Mouse (Mus musculus) midbrain, embryonic 14.5 days (tissue): ENCODE data around the gene Tmtc4. TPM values are rescaled to one million over a fixed set of nuclear protein-coding genes. Genes with fewer than 3 reads are reported as not detected.

Experiments
- ATAC-seq: fragments of 200-750 bp; cut with Nextera tagmentation; 2 replicates; pipeline ENCODE4 v1.8.0; 2017; ENCODE audit warnings: moderate number of reproducible peaks, moderate library complexity; ENCODE audit not compliant: low FRiP score, low TSS enrichment
- DNase-seq: peaks from one replicate; pipeline ENCODE4 v3.0.0-alpha.2; 2015
- H3K27ac ChIP-seq: fragments of 300-500 bp; sonication (generic); replicated peaks from 2 replicates; pipeline ENCODE4 v1.5.1; 2014; ENCODE audit warnings: mild to moderate bottlenecking, low read depth, low read length, moderate library complexity
- H3K27me3 ChIP-seq: fragments of 300-500 bp; sonication (generic); 2 replicates; pipeline ENCODE4 v1.6.1; 2014; ENCODE audit warnings: low read length, control low read depth, mixed read lengths; ENCODE audit not compliant: control insufficient read depth, insufficient read depth
- H3K36me3 ChIP-seq: fragments of 300-500 bp; sonication (generic); 2 replicates; pipeline ENCODE4 v1.6.1; 2014; ENCODE audit warnings: low read length, control low read depth; ENCODE audit not compliant: control insufficient read depth, insufficient read depth
- H3K4me1 ChIP-seq: fragments of 300-500 bp; sonication (generic); 2 replicates; pipeline ENCODE4 v1.6.1; 2014; ENCODE audit warnings: mild to moderate bottlenecking, antibody characterized with exemption, low read length, control low read depth; ENCODE audit not compliant: control insufficient read depth, insufficient read depth
- H3K4me2 ChIP-seq: fragments of 300-500 bp; sonication (generic); 2 replicates; pipeline ENCODE4 v1.6.1; 2014; ENCODE audit warnings: mild to moderate bottlenecking, low read length, moderate library complexity
- H3K4me3 ChIP-seq: fragments of 300-500 bp; sonication (generic); replicated peaks from 2 replicates; pipeline ENCODE4 v1.5.1; 2014; ENCODE audit warnings: low read depth, low read length
- H3K9ac ChIP-seq: fragments of 300-500 bp; sonication (generic); replicated peaks from 2 replicates; pipeline ENCODE4 v1.6.1; 2014; ENCODE audit warnings: mild to moderate bottlenecking, low read length, moderate library complexity
- H3K9me3 ChIP-seq: fragments of 300-500 bp; sonication (generic); 2 replicates; pipeline ENCODE4 v1.6.1; 2016; ENCODE audit warnings: low read length, control low read depth, mixed read lengths; ENCODE audit not compliant: control insufficient read depth
- WGBS: fragments of 180-500 bp; shearing (Covaris S2); extraction: QIAGEN DNeasy Blood & Tissue Kit; methylation state at CpG from one replicate; pipeline ENCODE4 v1.1.7; 2014; 5-methylcytosine and 5-hydroxymethylcytosine counted together
- polyA plus RNA-seq: library from polyadenylated mRNA; unstranded; fragments of >200 nt; fragmentation: Nextera tagmentation; extraction: Ambion mirVana; gene quantifications from 2 replicates; pipeline ENCODE4 v1.2.1, GENCODE M21; 2014

The Tmtc4 gene
- polyA plus RNA-seq, 1 experiment from 2014 or later: 61.8 TPM

- ATAC-seq (no peak), DNase-seq (no peak)
- no peak overlapping the region for H3K4me3 ChIP-seq
- H3K27ac ChIP-seq: no peak overlapping the region
- H3K4me2 ChIP-seq: no peak overlapping the region
- H3K9ac ChIP-seq: no peak overlapping the region
- H3K4me1 ChIP-seq: peaks cover 19% of the 10 kb centered on the region
- H3K9me3 ChIP-seq: no peaks in the 10 kb centered on the region
- no peaks in the 10 kb centered on the region for H3K36me3 ChIP-seq
- H3K27me3 ChIP-seq: no peaks in the 10 kb centered on the region
- WGBS: 93% methylated on average over 3 of the region's 3 CpGs
These were observed 106.0 kb downstream of the Tmtc4 start for GRCm38 (mm10) chr14:122877787-122878186.

- H3K4me2 ChIP-seq: no peak overlapping the region
- WGBS: 67% methylated on average over 7 of the region's 7 CpGs
- peaks cover 9% of the 10 kb centered on the region for H3K4me1 ChIP-seq
- no peak overlapping the region for H3K4me3 ChIP-seq
- no peaks in the 10 kb centered on the region for H3K27me3 ChIP-seq
- H3K27ac ChIP-seq: no peak overlapping the region
- no peaks in the 10 kb centered on the region for H3K36me3 ChIP-seq
- no peak overlapping the region for H3K9ac ChIP-seq
- DNase-seq (no peak), ATAC-seq (peak; percentile 25; the same call in 1 of the 2 replicates)
- H3K9me3 ChIP-seq: no peaks in the 10 kb centered on the region
These were observed 107.1 kb downstream of the Tmtc4 start for GRCm38 (mm10) chr14:122876723-122877122.

GRCm38 (mm10) chr14:122876163-122876562 is 107.7 kb downstream of the Tmtc4 start:
- Histone ChIP-seq H3K4me1 (peaks cover 7% of the 10 kb centered on the region; the same call in 1 of the 2 replicates), H3K9ac (no peak overlapping the region), H3K27ac (peak overlapping the region; percentile 32; the same call in 1 of the 2 replicates), H3K4me2 (no peak overlapping the region), H3K9me3 (no peaks in the 10 kb centered on the region), H3K4me3 (no peak overlapping the region), H3K27me3 (no peaks in the 10 kb centered on the region), H3K36me3 (no peaks in the 10 kb centered on the region)
- peak; percentile 93 for DNase-seq
- ATAC-seq: peak; percentile 91
- 1% methylated on average over 6 of the region's 6 CpGs for WGBS

GRCm38 (mm10) chr14:122875636-122876035 is 108.2 kb downstream of the Tmtc4 start:
- Histone ChIP-seq H3K4me2 (no peak overlapping the region), H3K36me3 (no peaks in the 10 kb centered on the region), H3K9me3 (no peaks in the 10 kb centered on the region), H3K4me1 (peaks cover 7% of the 10 kb centered on the region; the same call in 1 of the 2 replicates), H3K27me3 (no peaks in the 10 kb centered on the region), H3K27ac (peak overlapping the region; percentile 39), H3K4me3 (no peak overlapping the region), H3K9ac (no peak overlapping the region)
- peak; percentile 43 for DNase-seq
- peak; percentile 25 for ATAC-seq
- 45% methylated on average over 6 of the region's 6 CpGs for WGBS

GRCm38 (mm10) chr14:122875056-122875455 is 108.8 kb downstream of the Tmtc4 start:
- 57% methylated on average over 8 of the region's 8 CpGs for WGBS
- DNase-seq: no peak

GRCm38 (mm10) chr14:122872612-122873011 is 111.2 kb downstream of the Tmtc4 start:
- no peak overlapping the region for H3K4me2 ChIP-seq
- no peak overlapping the region for H3K4me3 ChIP-seq
- H3K4me1 ChIP-seq: peaks cover 7% of the 10 kb centered on the region; the same call in 1 of the 2 replicates
- DNase-seq (no peak), ATAC-seq (no peak)
- no peak overlapping the region for H3K27ac ChIP-seq
- H3K27me3 ChIP-seq: no peaks in the 10 kb centered on the region
- 78% methylated on average over 6 of the region's 6 CpGs for WGBS
- H3K36me3 ChIP-seq: no peaks in the 10 kb centered on the region
- H3K9me3 ChIP-seq: no peaks in the 10 kb centered on the region
- H3K9ac ChIP-seq: no peak overlapping the region

More at GRCm38 (mm10) chr14:122875056-122875455, 108.8 kb downstream of the Tmtc4 start:
- no peaks in the 10 kb centered on the region for H3K36me3 ChIP-seq
- H3K9me3 ChIP-seq: no peaks in the 10 kb centered on the region
- no peaks in the 10 kb centered on the region for H3K27me3 ChIP-seq
- no peak overlapping the region for H3K9ac ChIP-seq
- no peak overlapping the region for H3K4me2 ChIP-seq
- no peak for ATAC-seq
- H3K27ac ChIP-seq: peak overlapping the region; percentile 39; the same call in 1 of the 2 replicates
- H3K4me1 ChIP-seq: peaks cover 7% of the 10 kb centered on the region; the same call in 1 of the 2 replicates
- no peak overlapping the region for H3K4me3 ChIP-seq

GRCm38 (mm10) chr14:122871841-122872580 is 111.8 kb downstream of the Tmtc4 start:
- ATAC-seq (no peak), DNase-seq (peak; percentile 29)
- Histone ChIP-seq H3K27me3 (no peaks in the 10 kb centered on the region), H3K9me3 (no peaks in the 10 kb centered on the region), H3K9ac (no peak overlapping the region), H3K36me3 (no peaks in the 10 kb centered on the region), H3K4me2 (no peak overlapping the region), H3K27ac (no peak overlapping the region), H3K4me3 (no peak overlapping the region), H3K4me1 (peaks cover 7% of the 10 kb centered on the region; the same call in 1 of the 2 replicates)
- WGBS: 27% methylated on average over 4 of the region's 4 CpGs

- Histone ChIP-seq H3K4me1 (0 out of 2 replicates have a peak, but pooled peaks cover under 1% of the 10 kb centered on the region), H3K4me3 (no peak overlapping the region), H3K27ac (no peak overlapping the region), H3K4me2 (no peak overlapping the region), H3K27me3 (no peaks in the 10 kb centered on the region), H3K36me3 (no peaks in the 10 kb centered on the region), H3K9ac (no peak overlapping the region), H3K9me3 (no peaks in the 10 kb centered on the region)
- ATAC-seq (no peak), DNase-seq (no peak)
- WGBS: 85% methylated on average over 6 of the region's 6 CpGs
These were observed 114.0 kb downstream of the Tmtc4 start for GRCm38 (mm10) chr14:122869831-122870230.
